Mouse (Mus musculus) heart, embryonic 16.5 days (tissue): Measurements from ENCODE around the gene Trmt1. TPM values are rescaled to one million over a fixed set of nuclear protein-coding genes. Genes with fewer than 3 reads are reported as not detected.

Experiments
- ATAC-seq: fragments of 200-750 bp; cut with Nextera tagmentation; replicated peaks from 2 replicates; pipeline ENCODE4 v1.8.0; 2017; ENCODE audit warnings: moderate number of reproducible peaks; ENCODE audit not compliant: insufficient read depth, low FRiP score; ENCODE audit errors: extremely low read depth
- H3K27ac ChIP-seq: fragments of 300-500 bp; sonication (generic); 2 replicates; pipeline ENCODE4 v1.5.1; 2014; ENCODE audit warnings: mild to moderate bottlenecking, low read length, control low read depth, moderate library complexity
- H3K27me3 ChIP-seq: fragments of 300-500 bp; sonication (generic); 2 replicates; pipeline ENCODE4 v1.6.1; 2014; ENCODE audit warnings: low read length, mixed read lengths; ENCODE audit not compliant: control insufficient read depth, insufficient read depth
- H3K36me3 ChIP-seq: fragments of 300-500 bp; sonication (generic); 2 replicates; pipeline ENCODE4 v1.6.1; 2014; ENCODE audit not compliant: control insufficient read depth, insufficient read depth
- H3K4me1 ChIP-seq: fragments of 300-500 bp; sonication (generic); 2 replicates; pipeline ENCODE4 v1.6.1; 2014; ENCODE audit warnings: low read length, mixed read lengths; ENCODE audit not compliant: control insufficient read depth, insufficient read depth
- H3K4me2 ChIP-seq: fragments of 300-500 bp; sonication (generic); 2 replicates; pipeline ENCODE4 v1.6.1; 2014; ENCODE audit warnings: low read depth, mild to moderate bottlenecking, control low read depth, low read length
- H3K4me3 ChIP-seq: fragments of 300-500 bp; sonication (generic); 2 replicates; pipeline ENCODE4 v1.5.1; 2014; ENCODE audit warnings: mild to moderate bottlenecking, control low read depth, low read length
- H3K9ac ChIP-seq: fragments of 300-500 bp; sonication (generic); 2 replicates; pipeline ENCODE4 v1.6.1; 2014; ENCODE audit warnings: low read length, control low read depth
- H3K9me3 ChIP-seq: fragments of 300-500 bp; sonication (generic); replicated peaks from 2 replicates; pipeline ENCODE4 v1.6.1; 2016; ENCODE audit warnings: low read length; ENCODE audit not compliant: control insufficient read depth
- WGBS: fragments of 180-500 bp; shearing (Covaris S2); extraction: QIAGEN DNeasy Blood & Tissue Kit; methylation state at CpG from one replicate; pipeline ENCODE4 v1.1.7; 2014; 5-methylcytosine and 5-hydroxymethylcytosine counted together
- polyA plus RNA-seq: library from polyadenylated mRNA; unstranded; fragments of >200 nt; fragmentation: Nextera tagmentation; extraction: Ambion mirVana; gene quantifications from 2 replicates; pipeline ENCODE4 v1.2.1, GENCODE M21; 2015

Trmt1 gene
- polyA plus RNA-seq, 1 experiment from 2014 or later, result 43.2 TPM

DNA sequence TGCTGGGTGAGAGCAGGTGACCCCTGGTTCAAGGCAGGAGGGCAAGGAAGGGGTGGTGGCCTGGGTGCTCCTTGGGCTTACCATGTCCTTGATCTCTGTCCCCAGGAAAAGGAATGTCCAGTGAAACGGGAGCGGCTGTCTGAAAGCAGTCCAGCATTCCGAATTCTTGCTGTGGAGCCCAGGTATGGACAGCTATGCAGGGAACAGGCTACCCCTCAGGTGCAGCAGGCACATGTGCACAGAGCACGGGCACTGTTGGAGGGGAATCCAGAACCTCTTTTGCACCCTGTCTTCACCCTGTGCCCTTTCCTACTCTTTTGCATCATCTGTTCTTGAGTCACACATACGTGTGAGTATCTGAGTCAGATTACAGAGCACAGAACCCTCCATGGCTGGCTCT is 12.2 kb downstream of the Trmt1 start:
- no peak overlapping the region for H3K4me2 ChIP-seq
- H3K36me3 ChIP-seq, result peaks cover 31% of the 10 kb centered on the region
- H3K9me3 ChIP-seq, result no peaks in the 10 kb centered on the region
- peaks cover 19% of the 10 kb centered on the region for H3K4me1 ChIP-seq
- no peak for ATAC-seq
- H3K27ac ChIP-seq, result no peak overlapping the region; the same call in 1 of the 2 replicates
- WGBS, result 84% methylated on average over 5 of the region's 5 CpGs
- no peak overlapping the region for H3K9ac ChIP-seq
- no peak overlapping the region for H3K4me3 ChIP-seq
- H3K27me3 ChIP-seq, result peaks cover 7% of the 10 kb centered on the region

DNA sequence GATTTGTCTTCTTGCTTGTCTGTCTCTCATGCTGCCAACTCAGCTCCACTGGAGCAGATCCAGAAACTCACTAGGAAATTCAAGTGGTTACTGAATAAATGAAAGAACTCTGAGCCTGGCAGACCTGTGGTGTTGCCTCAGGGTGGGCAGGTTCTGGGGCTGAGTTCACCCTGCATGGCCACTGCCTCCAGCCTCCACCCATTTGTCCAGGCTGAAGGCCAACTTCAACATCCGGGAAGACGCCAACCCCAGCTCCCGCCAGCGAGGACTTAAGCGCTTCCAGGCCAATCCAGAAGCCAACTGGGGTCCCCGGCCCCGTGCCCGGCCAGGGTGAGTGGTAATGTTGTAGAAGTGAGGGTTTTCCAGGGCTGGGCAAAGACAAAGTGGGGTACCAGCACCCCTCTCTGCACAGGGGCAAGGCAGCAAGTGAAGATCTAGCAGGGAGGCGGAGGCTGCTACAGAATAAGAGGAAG is 12.9 kb downstream of the Trmt1 start:
- no peak for ATAC-seq
- Histone ChIP-seq H3K27me3 (peaks cover 12% of the 10 kb centered on the region), H3K9me3 (no peaks in the 10 kb centered on the region), H3K4me2 (peak overlapping the region; percentile 19), H3K4me3 (no peak overlapping the region), H3K27ac (peak overlapping the region; percentile 65), H3K4me1 (peaks cover 20% of the 10 kb centered on the region), H3K9ac (no peak overlapping the region), H3K36me3 (peaks cover 28% of the 10 kb centered on the region)
- WGBS, result 67% methylated on average over 9 of the region's 9 CpGs

DNA sequence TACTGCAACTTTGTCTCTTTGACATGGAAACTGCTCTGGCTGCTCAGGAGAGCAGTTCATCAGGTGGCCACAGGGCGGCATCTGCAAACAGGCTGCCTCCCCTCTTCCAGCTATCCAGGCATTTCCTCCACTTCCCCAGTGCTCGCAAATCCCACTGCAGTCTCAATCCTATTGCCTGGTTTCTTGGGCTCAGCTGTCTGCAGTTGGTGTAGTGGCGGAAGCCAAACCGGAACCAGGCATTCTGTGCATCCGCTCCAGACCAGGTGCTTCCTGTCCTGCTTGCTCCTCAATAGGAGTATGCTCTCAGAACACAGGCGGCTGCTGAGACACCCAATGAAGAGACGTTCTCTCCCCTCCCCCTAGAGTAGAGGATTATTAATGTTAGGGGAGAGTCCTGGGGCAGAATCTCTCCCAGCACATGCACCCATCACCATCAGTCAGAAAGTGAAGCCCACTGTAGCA is 13.8 kb downstream of the Trmt1 start:
- WGBS, result 51% methylated on average over 7 of the region's 7 CpGs
- peak overlapping the region; percentile 78 for H3K27ac ChIP-seq
- H3K27me3 ChIP-seq, result peaks cover 18% of the 10 kb centered on the region
- peak; percentile 43 for ATAC-seq
- no peaks in the 10 kb centered on the region for H3K9me3 ChIP-seq
- peaks cover 28% of the 10 kb centered on the region for H3K36me3 ChIP-seq
- H3K4me2 ChIP-seq, result no peak overlapping the region
- H3K4me3 ChIP-seq, result no peak overlapping the region
- no peak overlapping the region for H3K9ac ChIP-seq
- peaks cover 27% of the 10 kb centered on the region for H3K4me1 ChIP-seq

DNA sequence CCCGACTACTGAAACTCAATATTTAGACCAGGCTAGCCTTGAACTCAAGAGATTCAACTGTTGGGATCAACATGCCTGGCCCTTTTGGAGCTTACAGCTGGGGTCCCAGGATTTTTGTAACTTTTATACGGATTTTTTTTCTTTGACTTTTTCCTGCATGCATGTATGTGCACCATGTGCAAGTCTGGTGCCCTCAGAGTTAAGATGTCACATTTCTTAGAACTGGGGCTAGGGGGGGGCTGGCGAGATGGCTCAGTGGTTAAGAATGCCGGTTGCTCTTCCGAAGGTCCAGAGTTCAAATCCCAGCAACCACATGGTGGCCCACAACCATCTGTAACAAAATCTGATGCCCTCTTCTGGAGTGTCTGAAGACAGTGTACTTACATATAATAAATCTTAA is 14.4 kb downstream of the Trmt1 start:
- Histone ChIP-seq H3K4me2 (no peak overlapping the region), H3K27ac (peak overlapping the region; percentile 78), H3K36me3 (peaks cover 26% of the 10 kb centered on the region), H3K4me1 (peaks cover 34% of the 10 kb centered on the region), H3K9ac (no peak overlapping the region), H3K9me3 (no peaks in the 10 kb centered on the region), H3K27me3 (peaks cover 23% of the 10 kb centered on the region), H3K4me3 (no peak overlapping the region)
- 68% methylated on average over 5 of the region's 5 CpGs for WGBS
- no peak for ATAC-seq

DNA sequence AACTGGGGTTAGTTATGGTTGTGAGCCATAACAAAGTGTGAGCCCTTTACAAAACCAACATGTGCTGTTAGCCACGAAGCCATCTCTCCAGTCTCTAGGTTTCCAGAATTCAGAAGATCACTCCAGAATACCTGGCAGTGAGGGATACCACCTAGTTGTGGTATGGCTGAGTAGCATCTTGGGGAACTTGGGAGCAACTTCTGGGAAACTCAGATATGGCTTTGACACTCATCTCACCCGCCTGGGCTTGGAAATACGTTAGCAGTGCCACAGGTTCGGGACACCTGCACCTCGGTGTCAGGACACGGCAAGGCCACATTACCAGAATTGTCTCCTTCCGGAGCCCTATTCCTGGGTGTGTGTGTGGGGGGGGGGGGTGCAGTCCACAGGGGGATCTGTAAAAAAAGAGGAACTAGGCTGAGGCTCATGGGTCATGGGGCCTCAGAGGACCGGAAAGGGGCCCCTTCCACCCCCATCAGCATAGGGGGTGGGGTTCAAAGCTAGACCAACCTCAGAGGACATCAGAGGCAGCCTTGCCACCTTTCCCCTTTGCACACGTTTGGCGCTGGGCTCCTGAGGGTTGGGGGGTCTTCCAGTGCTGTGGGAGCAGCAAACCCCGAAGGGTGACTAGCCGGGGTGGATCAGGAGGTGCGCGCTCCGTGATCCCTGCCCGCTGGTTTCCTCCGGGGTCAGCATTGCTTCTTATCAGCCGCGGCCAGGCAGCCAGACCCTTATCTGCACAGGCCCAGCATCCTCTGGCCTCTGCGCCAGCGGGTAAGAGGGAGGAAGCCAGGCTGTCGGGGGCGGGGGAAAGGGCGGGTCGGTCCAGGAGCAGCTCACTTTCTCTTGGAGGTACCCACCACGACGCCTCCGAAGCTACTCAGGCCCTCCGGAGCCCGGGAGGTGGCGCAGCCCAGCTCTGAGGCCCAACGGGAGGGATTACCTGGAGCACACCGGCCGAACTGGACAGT is 15.1 kb downstream of the Trmt1 start, which contains the start of gene Lyl1:
Lyl1 (plus strand) TSS at position 517 of the 971 bp plus-strand sequence.
- peak within 1 kb of the TSS; percentile 78 for H3K27ac ChIP-seq
- H3K4me2 ChIP-seq, result peak within 1 kb of the TSS; percentile 58
- H3K9ac ChIP-seq, result peak within 1 kb of the TSS; percentile 70
- H3K9me3 ChIP-seq, result no peaks in the 10 kb centered on the region
- peaks cover 24% of the 10 kb centered on the region for H3K27me3 ChIP-seq
- H3K36me3 ChIP-seq, result peaks cover 20% of the 10 kb centered on the region
- WGBS, result 7% methylated on average over 34 of the region's 34 CpGs
- ATAC-seq, result peak; percentile 68
- peak within 1 kb of the TSS; percentile 48 for H3K4me3 ChIP-seq
- H3K4me1 ChIP-seq, result peaks cover 36% of the 10 kb centered on the region

DNA sequence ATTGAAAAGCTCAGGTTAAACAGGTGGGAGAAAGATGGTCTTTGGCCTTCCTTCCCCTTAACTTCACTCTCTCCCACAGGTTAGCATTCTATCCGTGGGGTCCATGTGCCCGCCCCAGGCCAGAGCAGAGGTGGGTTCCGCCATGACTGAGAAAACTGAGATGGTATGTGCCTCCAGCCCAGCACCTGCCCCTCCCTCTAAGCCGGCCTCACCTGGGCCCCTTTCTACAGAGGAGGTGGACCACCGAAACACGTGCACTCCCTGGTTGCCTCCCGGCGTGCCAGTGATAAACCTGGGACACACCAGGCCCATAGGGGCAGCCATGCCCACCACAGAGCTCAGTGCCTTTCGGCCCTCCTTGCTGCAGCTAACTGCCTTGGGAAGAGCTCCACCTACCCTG is 16.5 kb downstream of the Trmt1 start:
- peaks cover 13% of the 10 kb centered on the region for H3K36me3 ChIP-seq
- peak overlapping the region; percentile 48 for H3K4me3 ChIP-seq
- WGBS, result 71% methylated on average over 9 of the region's 9 CpGs
- H3K9ac ChIP-seq, result peak overlapping the region; percentile 70; the same call in 1 of the 2 replicates
- H3K9me3 ChIP-seq, result no peaks in the 10 kb centered on the region
- H3K27ac ChIP-seq, result no peak overlapping the region; the same call in 1 of the 2 replicates
- H3K4me1 ChIP-seq, result peaks cover 42% of the 10 kb centered on the region
- H3K4me2 ChIP-seq, result peak overlapping the region; percentile 58
- peaks cover 31% of the 10 kb centered on the region for H3K27me3 ChIP-seq
- no peak for ATAC-seq

DNA sequence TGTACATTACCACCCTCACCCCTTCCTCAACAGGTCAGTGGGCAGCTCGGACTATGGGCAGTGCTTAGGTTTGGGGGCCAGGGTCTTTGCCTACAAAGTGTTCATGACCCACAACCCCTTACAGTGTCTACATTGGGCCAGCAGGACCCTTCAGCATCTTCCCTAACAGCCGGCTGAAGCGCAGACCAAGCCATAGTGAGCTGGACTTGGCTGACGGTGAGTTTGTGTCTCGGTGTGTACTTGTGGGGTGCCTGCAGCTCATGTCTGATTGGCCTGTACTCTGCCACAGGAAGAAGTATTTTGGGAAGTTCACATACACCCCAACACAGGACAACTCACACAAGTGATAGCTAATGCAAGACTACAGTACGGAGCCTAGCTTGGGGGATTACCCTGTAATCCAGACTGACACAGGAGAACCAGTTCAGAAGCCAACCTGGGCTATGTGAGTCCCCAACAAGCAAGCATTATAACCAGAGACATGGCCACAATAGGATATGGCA is 16.9 kb downstream of the Trmt1 start:
- peaks cover 45% of the 10 kb centered on the region for H3K4me1 ChIP-seq

DNA sequence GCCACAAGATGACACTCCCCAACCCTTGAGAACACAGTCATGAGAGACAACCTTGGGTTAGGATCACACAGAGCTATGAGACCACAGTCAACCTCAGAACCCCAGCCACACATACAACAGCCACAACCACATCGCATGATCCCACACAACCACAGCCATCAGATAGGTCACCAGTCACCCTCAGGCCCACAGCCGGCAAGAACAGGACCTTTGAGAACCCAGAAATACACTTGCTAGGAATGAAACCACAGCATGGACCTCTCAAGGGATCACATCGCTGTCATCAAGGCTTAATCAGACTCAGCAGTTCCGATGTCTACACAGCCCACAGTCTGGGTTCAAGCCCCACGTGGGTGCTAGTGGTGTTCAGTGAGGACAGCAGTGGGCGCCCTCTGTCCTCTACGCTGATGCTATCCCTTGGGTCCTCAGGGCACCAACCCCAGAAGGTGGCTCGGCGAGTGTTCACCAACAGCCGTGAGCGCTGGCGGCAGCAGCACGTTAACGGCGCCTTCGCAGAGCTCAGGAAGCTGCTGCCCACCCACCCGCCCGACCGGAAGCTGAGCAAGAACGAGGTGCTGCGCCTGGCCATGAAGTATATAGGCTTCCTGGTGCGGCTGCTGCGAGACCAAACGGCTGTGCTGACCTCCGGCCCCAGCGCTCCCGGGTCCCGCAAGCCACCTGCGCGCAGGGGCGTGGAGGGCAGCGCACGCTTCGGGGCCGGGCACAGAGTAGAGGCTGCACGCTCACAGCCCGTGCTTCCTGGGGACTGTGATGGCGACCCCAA is 17.6 kb downstream of the Trmt1 start:
- H3K4me1 ChIP-seq, result peaks cover 44% of the 10 kb centered on the region
- peak overlapping the region; percentile 66 for H3K27ac ChIP-seq
- ATAC-seq, result no peak
- no peaks in the 10 kb centered on the region for H3K9me3 ChIP-seq
- peak overlapping the region; percentile 50; the same call in 1 of the 2 replicates for H3K9ac ChIP-seq
- H3K4me2 ChIP-seq, result peak overlapping the region; percentile 58
- peak overlapping the region; percentile 48 for H3K4me3 ChIP-seq
- peaks cover 5% of the 10 kb centered on the region; the same call in 1 of the 2 replicates for H3K36me3 ChIP-seq
- H3K27me3 ChIP-seq, result peaks cover 41% of the 10 kb centered on the region
- WGBS, result 15% methylated on average over 38 of the region's 38 CpGs

More for the DNA sequence above, 16.9 kb downstream of the Trmt1 start:
- Histone ChIP-seq H3K27ac (peak overlapping the region; percentile 49; the same call in 1 of the 2 replicates), H3K4me2 (peak overlapping the region; percentile 58), H3K9me3 (no peaks in the 10 kb centered on the region), H3K9ac (peak overlapping the region; percentile 1; the same call in 1 of the 2 replicates), H3K4me3 (peak overlapping the region; percentile 48), H3K27me3 (peaks cover 35% of the 10 kb centered on the region), H3K36me3 (peaks cover 11% of the 10 kb centered on the region)
- WGBS, result 72% methylated on average over 6 of the region's 6 CpGs
- ATAC-seq, result no peak
